Mouse (Mus musculus): ENCODE measurements around the gene Polr3f.

The Polr3f gene

GRCm38 (mm10) chr2:144526981-144527820 lies at the start of gene Polr3f, which contains the start of gene Dzank1:
Polr3f (plus strand) TSS chr2:144527718.
Dzank1 (minus strand) TSS chr2:144527414.
- DNase-seq (ENCODE audit: low spot score): peak; percentile 97

GRCm38 (mm10) chr2:144479421-144479820 lies 48.1 kb upstream of the Polr3f start:
- no peak for DNase-seq (ENCODE audit: low spot score)

- DNase-seq (ENCODE audit: low spot score): no peak
Observed at GRCm38 (mm10) chr2:144484084-144484483, 43.4 kb upstream of the Polr3f start.

- DNase-seq (ENCODE audit: low spot score): no peak
Observed at GRCm38 (mm10) chr2:144485439-144485838, 42.1 kb upstream of the Polr3f start.

- DNase-seq (ENCODE audit: low spot score): no peak
Observed at GRCm38 (mm10) chr2:144487476-144487875, 40.0 kb upstream of the Polr3f start.

GRCm38 (mm10) chr2:144489342-144489741 lies 38.2 kb upstream of the Polr3f start:
- no peak for DNase-seq (ENCODE audit: low spot score)

GRCm38 (mm10) chr2:144502134-144502533 lies 25.4 kb upstream of the Polr3f start:
- DNase-seq (ENCODE audit: low spot score): no peak

GRCm38 (mm10) chr2:144514619-144515018 lies 12.9 kb upstream of the Polr3f start:
- no peak for DNase-seq (ENCODE audit: low spot score)

- DNase-seq (ENCODE audit: low spot score): no peak
Observed at GRCm38 (mm10) chr2:144519772-144520171, 7.7 kb upstream of the Polr3f start.

GRCm38 (mm10) chr2:144525856-144526255 lies 1.7 kb upstream of the Polr3f start:
- no peak for DNase-seq (ENCODE audit: low spot score)

GRCm38 (mm10) chr2:144527821-144528174 lies 280 bp downstream of the Polr3f start:
- DNase-seq (ENCODE audit: low spot score): no peak

GRCm38 (mm10) chr2:144537123-144537522 lies 9.6 kb downstream of the Polr3f start:
- no peak for DNase-seq (ENCODE audit: low spot score)

GRCm38 (mm10) chr2:144541246-144541645 lies 13.7 kb downstream of the Polr3f start:
- DNase-seq (ENCODE audit: low spot score): no peak

GRCm38 (mm10) chr2:144543670-144544069 lies 16.2 kb downstream of the Polr3f start:
- no peak for DNase-seq (ENCODE audit: low spot score)

GRCm38 (mm10) chr2:144544630-144545029 lies 17.1 kb downstream of the Polr3f start:
- no peak for DNase-seq (ENCODE audit: low spot score)

GRCm38 (mm10) chr2:144545061-144545460 lies 17.5 kb downstream of the Polr3f start:
- DNase-seq (ENCODE audit: low spot score): no peak

GRCm38 (mm10) chr2:144545481-144545880 lies 18.0 kb downstream of the Polr3f start:
- no peak for DNase-seq (ENCODE audit: low spot score)

GRCm38 (mm10) chr2:144547559-144547958 lies 20.0 kb downstream of the Polr3f start:
- no peak for DNase-seq (ENCODE audit: low spot score)

- DNase-seq (ENCODE audit: low spot score): peak; percentile 75
Observed at GRCm38 (mm10) chr2:144550529-144550928, 23.0 kb downstream of the Polr3f start, which contains the start of gene Rbbp9. Rbbp9 (minus strand) TSS chr2:144550869.

GRCm38 (mm10) chr2:144553905-144554304 lies 26.4 kb downstream of the Polr3f start:
- no peak for DNase-seq (ENCODE audit: low spot score)

GRCm38 (mm10) chr2:144555286-144555819 lies 27.8 kb downstream of the Polr3f start:
- no peak for DNase-seq (ENCODE audit: low spot score)

GRCm38 (mm10) chr2:144555820-144556552 lies 28.5 kb downstream of the Polr3f start, which contains the start of gene Sec23b:
Sec23b (plus strand) TSS chr2:144556229.
- peak; percentile 97 for DNase-seq (ENCODE audit: low spot score)

- no peak for DNase-seq (ENCODE audit: low spot score)
Observed at GRCm38 (mm10) chr2:144588723-144589122, 61.2 kb downstream of the Polr3f start.
